Mouse (Mus musculus): Measurements from ENCODE around the gene Nudt21. TPM values are rescaled to one million over a fixed set of nuclear protein-coding genes. Genes with fewer than 3 reads are reported as not detected.

The Nudt21 gene
- polyA plus RNA-seq, 1 experiment from 2014 or later = 158 TPM

DNA sequence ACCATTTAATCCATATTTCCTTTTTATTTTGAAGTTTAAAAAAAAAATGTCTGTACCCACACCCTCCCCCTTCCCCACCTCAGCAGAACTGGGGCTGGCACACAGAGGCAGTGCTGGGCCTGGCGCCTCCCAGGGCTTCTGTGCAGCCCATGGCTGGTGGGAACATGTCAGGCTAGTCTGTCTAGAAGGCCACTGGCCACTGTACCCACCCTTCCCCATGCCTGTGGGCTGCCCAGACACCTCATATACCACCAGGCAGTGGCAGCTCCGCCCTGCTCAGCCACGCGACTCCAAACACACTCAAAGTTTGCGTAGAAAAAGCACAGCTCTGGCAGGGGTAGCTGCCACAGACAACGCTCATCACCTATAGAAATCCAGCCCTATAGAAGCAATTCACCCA lies 68.5 kb downstream of the Nudt21 start:
- peak overlapping the region; percentile 56 for H3K27ac ChIP-seq (ENCODE audit: low read depth, low read length)
- WGBS = 71% methylated on average over 6 of the region's 6 CpGs
- ATAC-seq (replicated peaks; ENCODE audit: low FRiP score) = peak; percentile 33; the same call in 1 of the 2 replicates

More for the DNA sequence above, 68.5 kb downstream of the Nudt21 start:
- Histone ChIP-seq H3K9me3 (ENCODE audit: control insufficient read depth, low read length) (no peaks in the 10 kb centered on the region), H3K27me3 (replicated peaks; ENCODE audit: control insufficient read depth, insufficient read depth, low read length) (no peaks in the 10 kb centered on the region), H3K36me3 (ENCODE audit: control insufficient read depth, insufficient read depth, low read length) (peaks cover 11% of the 10 kb centered on the region), H3K4me3 (ENCODE audit: low read depth, low read length) (no peak overlapping the region), H3K4me1 (replicated peaks; ENCODE audit: control insufficient read depth, insufficient read depth, low read length) (no peaks in the 10 kb centered on the region), H3K9ac (ENCODE audit: low read depth, low read length) (no peak overlapping the region), H3K4me2 (no peak overlapping the region)
- no peak for DNase-seq (ENCODE audit: low spot score)

Other genes with a start within 250 kb of the Nudt21 start
- gene Gnao1, start 227.1 kb downstream of the Nudt21 start, polyA plus RNA-seq (2014; fragmentation: Nextera tagmentation; extraction: Ambion mirVana) = 2.4 and 2.8 TPM in 2 replicates
- 72.4 and 79.8 TPM in 2 replicates for gene Amfr, start 24.2 kb downstream of the Nudt21 start, polyA plus RNA-seq (2014; fragmentation: Nextera tagmentation; extraction: Ambion mirVana)
- 12.2 and 13.2 TPM in 2 replicates for gene Ogfod1, start 167 bp upstream of the Nudt21 start, polyA plus RNA-seq (2014; fragmentation: Nextera tagmentation; extraction: Ambion mirVana)
- gene Bbs2, start 61.9 kb upstream of the Nudt21 start, polyA plus RNA-seq (2014; fragmentation: Nextera tagmentation; extraction: Ambion mirVana) = 8.7 and 9.5 TPM in 2 replicates
- not detected in 2 replicates for gene Mt4, start 100.2 kb upstream of the Nudt21 start, polyA plus RNA-seq (2014; fragmentation: Nextera tagmentation; extraction: Ambion mirVana)
- 0.64 and 0.95 TPM in 2 replicates for gene Mt3, start 115.6 kb upstream of the Nudt21 start, polyA plus RNA-seq (2014; fragmentation: Nextera tagmentation; extraction: Ambion mirVana)
- 785 and 795 TPM in 2 replicates for gene Mt2, start 135.6 kb upstream of the Nudt21 start, polyA plus RNA-seq (2014; fragmentation: Nextera tagmentation; extraction: Ambion mirVana)
- 2,440 and 2,461 TPM in 2 replicates for gene Mt1, start 142.1 kb upstream of the Nudt21 start, polyA plus RNA-seq (2014; fragmentation: Nextera tagmentation; extraction: Ambion mirVana)
- 106 and 124 TPM in 2 replicates for gene Nup93, start 177.5 kb upstream of the Nudt21 start, polyA plus RNA-seq (2014; fragmentation: Nextera tagmentation; extraction: Ambion mirVana)

Data from liver, embryonic 11.5 days (tissue).